Mouse (Mus musculus): ENCODE results near the gene Aurkb. TPM values are rescaled to one million over a fixed set of nuclear protein-coding genes. Genes with fewer than 3 reads are reported as not detected.

Aurkb gene
- polyA plus RNA-seq, 1 experiment from 2014 or later = 199 TPM

DNA sequence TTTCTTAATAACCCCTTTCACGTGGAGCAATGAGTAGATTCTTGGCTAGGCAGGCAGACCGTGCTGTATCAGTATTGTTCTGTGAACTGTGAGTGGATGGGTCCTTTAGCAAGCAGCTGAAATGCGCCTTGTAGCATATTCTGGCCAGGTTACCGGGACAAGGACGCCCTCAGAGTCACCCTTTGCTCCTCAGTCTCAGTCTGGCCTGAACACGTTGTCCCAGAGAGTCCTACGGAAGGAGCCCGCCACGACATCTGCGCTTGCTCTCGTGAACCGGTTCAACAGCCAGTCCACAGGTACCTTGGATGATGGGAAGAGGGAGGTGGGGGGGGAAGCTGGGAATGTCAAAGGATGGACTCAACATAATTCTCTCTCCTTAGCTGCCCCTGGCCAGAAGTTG, 2.1 kb downstream of the Aurkb start:
- Histone ChIP-seq H3K36me3 (ENCODE audit: control insufficient read depth, insufficient read depth, low read length) (peaks cover 6% of the 10 kb centered on the region; the same call in 1 of the 2 replicates), H3K4me2 (ENCODE audit: low read depth, low read length, severe bottlenecking) (peak overlapping the region; percentile 24; the same call in 1 of the 2 replicates), H3K9ac (ENCODE audit: low read length) (0 out of 2 replicates have a peak overlapping the region, but pooled peaks have one; percentile 0), H3K9me3 (ENCODE audit: control insufficient read depth, low read length) (no peaks in the 10 kb centered on the region), H3K4me1 (replicated peaks; ENCODE audit: control insufficient read depth, insufficient read depth, low read length) (peaks cover 3% of the 10 kb centered on the region), H3K27ac (ENCODE audit: low read depth, low read length) (no peak overlapping the region), H3K4me3 (ENCODE audit: low read depth, low read length) (peak overlapping the region; percentile 85; the same call in 1 of the 2 replicates), H3K27me3 (ENCODE audit: control insufficient read depth, insufficient read depth, low read length) (no peaks in the 10 kb centered on the region)
- no peak for DNase-seq (ENCODE audit: low spot score)
- WGBS = 93% methylated on average over 12 of the region's 12 CpGs
- no peak for ATAC-seq (replicated peaks; ENCODE audit: low FRiP score)

GRCm38 (mm10) chr11:69048151-69048550, 2.7 kb downstream of the Aurkb start:
- ATAC-seq (replicated peaks; ENCODE audit: low FRiP score) (no peak), DNase-seq (ENCODE audit: low spot score) (no peak)
- H3K27me3 ChIP-seq (ENCODE audit: control insufficient read depth, insufficient read depth, low read length) = no peaks in the 10 kb centered on the region
- 94% methylated on average over 14 of the region's 14 CpGs for WGBS
- peaks cover 3% of the 10 kb centered on the region for H3K4me1 ChIP-seq (replicated peaks; ENCODE audit: control insufficient read depth, insufficient read depth, low read length)
- no peaks in the 10 kb centered on the region for H3K9me3 ChIP-seq (ENCODE audit: control insufficient read depth, low read length)
- no peak overlapping the region for H3K4me3 ChIP-seq (ENCODE audit: low read depth, low read length)
- H3K36me3 ChIP-seq (ENCODE audit: control insufficient read depth, insufficient read depth, low read length) = peaks cover 6% of the 10 kb centered on the region; the same call in 1 of the 2 replicates
- no peak overlapping the region for H3K4me2 ChIP-seq (ENCODE audit: low read depth, low read length, severe bottlenecking)
- H3K9ac ChIP-seq (ENCODE audit: low read length) = no peak overlapping the region
- no peak overlapping the region for H3K27ac ChIP-seq (ENCODE audit: low read depth, low read length)

GRCm38 (mm10) chr11:69050748-69051147, 5.3 kb downstream of the Aurkb start:
- ATAC-seq (replicated peaks; ENCODE audit: low FRiP score) (no peak), DNase-seq (ENCODE audit: low spot score) (no peak)
- WGBS = 83% methylated on average over 8 of the region's 8 CpGs
- peaks cover 6% of the 10 kb centered on the region; the same call in 1 of the 2 replicates for H3K36me3 ChIP-seq (ENCODE audit: control insufficient read depth, insufficient read depth, low read length)
- H3K4me2 ChIP-seq (ENCODE audit: low read depth, low read length, severe bottlenecking) = no peak overlapping the region
- no peak overlapping the region for H3K27ac ChIP-seq (ENCODE audit: low read depth, low read length)
- H3K9me3 ChIP-seq (ENCODE audit: control insufficient read depth, low read length) = no peaks in the 10 kb centered on the region
- H3K9ac ChIP-seq (ENCODE audit: low read length) = no peak overlapping the region
- H3K4me3 ChIP-seq (ENCODE audit: low read depth, low read length) = no peak overlapping the region
- peaks cover 3% of the 10 kb centered on the region for H3K4me1 ChIP-seq (replicated peaks; ENCODE audit: control insufficient read depth, insufficient read depth, low read length)
- H3K27me3 ChIP-seq (ENCODE audit: control insufficient read depth, insufficient read depth, low read length) = no peaks in the 10 kb centered on the region

GRCm38 (mm10) chr11:69051771-69052170, 6.3 kb downstream of the Aurkb start:
- H3K27ac ChIP-seq (ENCODE audit: low read depth, low read length) = no peak overlapping the region
- H3K36me3 ChIP-seq (ENCODE audit: control insufficient read depth, insufficient read depth, low read length) = peaks cover 6% of the 10 kb centered on the region; the same call in 1 of the 2 replicates
- no peak overlapping the region for H3K9ac ChIP-seq (ENCODE audit: low read length)
- peaks cover 2% of the 10 kb centered on the region for H3K4me1 ChIP-seq (replicated peaks; ENCODE audit: control insufficient read depth, insufficient read depth, low read length)
- no peaks in the 10 kb centered on the region for H3K9me3 ChIP-seq (ENCODE audit: control insufficient read depth, low read length)
- ATAC-seq (replicated peaks; ENCODE audit: low FRiP score) (no peak), DNase-seq (ENCODE audit: low spot score) (no peak)
- 70% methylated on average over 4 of the region's 4 CpGs for WGBS
- H3K4me3 ChIP-seq (ENCODE audit: low read depth, low read length) = no peak overlapping the region
- H3K4me2 ChIP-seq (ENCODE audit: low read depth, low read length, severe bottlenecking) = no peak overlapping the region
- H3K27me3 ChIP-seq (ENCODE audit: control insufficient read depth, insufficient read depth, low read length) = no peaks in the 10 kb centered on the region

- ATAC-seq (replicated peaks; ENCODE audit: low FRiP score) (no peak), DNase-seq (ENCODE audit: low spot score) (no peak)
- 93% methylated on average over 2 of the region's 2 CpGs for WGBS
- Histone ChIP-seq H3K36me3 (ENCODE audit: control insufficient read depth, insufficient read depth, low read length) (peaks cover 6% of the 10 kb centered on the region; the same call in 1 of the 2 replicates), H3K4me2 (ENCODE audit: low read depth, low read length, severe bottlenecking) (no peak overlapping the region), H3K4me3 (ENCODE audit: low read depth, low read length) (no peak overlapping the region), H3K27ac (ENCODE audit: low read depth, low read length) (no peak overlapping the region), H3K9ac (ENCODE audit: low read length) (no peak overlapping the region), H3K27me3 (ENCODE audit: control insufficient read depth, insufficient read depth, low read length) (no peaks in the 10 kb centered on the region), H3K9me3 (ENCODE audit: control insufficient read depth, low read length) (no peaks in the 10 kb centered on the region), H3K4me1 (replicated peaks; ENCODE audit: control insufficient read depth, insufficient read depth, low read length) (no peaks in the 10 kb centered on the region; the same call in 1 of the 2 replicates)
Measured at GRCm38 (mm10) chr11:69052824-69053421, 7.5 kb downstream of the Aurkb start.

DNA sequence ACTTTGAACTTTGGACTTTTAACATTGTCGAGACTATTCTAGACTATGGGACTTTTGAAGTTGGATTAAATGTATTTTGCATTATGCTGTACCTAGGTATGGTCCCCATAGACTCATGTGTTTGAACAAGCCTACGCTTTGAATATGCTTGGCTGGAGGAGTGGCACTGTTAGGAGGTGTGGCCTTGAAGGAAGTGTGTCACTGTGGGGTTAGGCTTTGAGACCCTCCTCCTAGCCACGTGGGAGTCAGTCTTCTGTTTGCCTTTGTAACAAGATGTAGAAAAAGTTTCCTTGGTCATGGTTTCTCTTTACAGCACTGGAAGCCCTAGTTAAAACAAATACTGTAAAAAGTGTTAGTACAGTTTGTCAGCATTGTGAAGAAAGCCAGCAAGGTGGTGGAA, 8.4 kb downstream of the Aurkb start:
- H3K9me3 ChIP-seq (ENCODE audit: control insufficient read depth, low read length) = no peaks in the 10 kb centered on the region
- no peak overlapping the region for H3K4me2 ChIP-seq (ENCODE audit: low read depth, low read length, severe bottlenecking)
- WGBS = 81% methylated on average over 3 of the region's 3 CpGs
- H3K9ac ChIP-seq (ENCODE audit: low read length) = no peak overlapping the region
- ATAC-seq (replicated peaks; ENCODE audit: low FRiP score) = no peak
- no peaks in the 10 kb centered on the region for H3K27me3 ChIP-seq (ENCODE audit: control insufficient read depth, insufficient read depth, low read length)
- H3K4me1 ChIP-seq (replicated peaks; ENCODE audit: control insufficient read depth, insufficient read depth, low read length) = no peaks in the 10 kb centered on the region; the same call in 1 of the 2 replicates
- peaks cover 6% of the 10 kb centered on the region; the same call in 1 of the 2 replicates for H3K36me3 ChIP-seq (ENCODE audit: control insufficient read depth, insufficient read depth, low read length)
- no peak overlapping the region for H3K27ac ChIP-seq (ENCODE audit: low read depth, low read length)
- DNase-seq (ENCODE audit: low spot score) = no peak
- H3K4me3 ChIP-seq (ENCODE audit: low read depth, low read length) = no peak overlapping the region

DNA sequence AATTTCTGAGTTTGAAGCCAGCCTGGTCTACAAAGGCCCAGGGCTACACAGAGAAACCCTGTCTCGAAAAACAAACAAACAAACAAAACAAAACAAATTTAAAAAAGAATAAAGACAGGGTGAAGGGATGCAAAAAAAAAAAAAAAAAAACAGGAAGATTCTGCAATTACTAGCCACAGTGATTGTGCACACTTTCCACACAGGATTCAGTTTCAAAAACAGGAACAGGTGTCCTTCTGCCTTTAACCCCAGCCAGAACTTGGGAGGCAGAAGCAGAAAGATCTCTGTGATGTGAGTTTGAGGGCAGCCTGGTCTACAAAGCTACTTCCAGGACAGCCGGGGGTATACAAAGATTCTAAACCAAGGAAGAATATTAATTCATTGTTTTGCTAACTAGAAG, 12.8 kb downstream of the Aurkb start:
- 69% methylated on average over 2 of the region's 2 CpGs for WGBS
- H3K9ac ChIP-seq (ENCODE audit: low read length) = peak overlapping the region; percentile 67

DNA sequence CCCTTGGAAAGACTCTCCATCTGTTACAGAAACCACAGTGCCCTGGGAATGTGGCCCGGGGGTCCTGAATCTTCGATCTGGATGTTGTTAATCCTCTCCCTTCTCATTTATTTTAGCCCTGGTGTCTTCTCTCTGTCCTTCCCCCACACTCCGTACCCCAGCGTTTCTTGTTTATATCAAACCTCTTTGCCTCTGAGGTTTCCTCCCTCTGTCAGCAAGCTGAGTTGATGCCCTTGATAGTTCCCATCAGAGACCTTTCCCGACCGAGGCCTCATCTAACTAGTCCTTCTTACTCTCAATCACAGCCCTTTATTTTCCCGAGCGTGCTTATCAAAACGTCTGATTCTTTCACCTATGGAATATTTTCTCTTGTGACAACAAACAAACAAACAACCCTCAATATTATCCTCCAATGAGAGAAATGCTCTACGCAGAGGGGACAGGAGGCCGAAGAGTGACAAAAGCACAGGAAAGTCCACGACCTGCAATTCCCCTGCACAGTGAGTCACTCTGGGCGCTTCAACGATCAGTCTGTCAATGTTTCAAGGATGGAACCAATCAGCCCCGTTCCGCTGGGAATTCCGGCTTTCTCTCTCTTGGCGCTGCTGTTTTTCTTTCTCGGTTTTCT, 13.4 kb downstream of the Aurkb start:
- WGBS = 2% methylated on average over 19 of the region's 19 CpGs
- DNase-seq (ENCODE audit: low spot score) = no peak
- peaks cover 12% of the 10 kb centered on the region for H3K4me1 ChIP-seq (replicated peaks; ENCODE audit: control insufficient read depth, insufficient read depth, low read length)

More for the DNA sequence above, 12.8 kb downstream of the Aurkb start:
- Histone ChIP-seq H3K4me1 (replicated peaks; ENCODE audit: control insufficient read depth, insufficient read depth, low read length) (peaks cover 12% of the 10 kb centered on the region), H3K27me3 (ENCODE audit: control insufficient read depth, insufficient read depth, low read length) (no peaks in the 10 kb centered on the region), H3K9me3 (ENCODE audit: control insufficient read depth, low read length) (no peaks in the 10 kb centered on the region), H3K4me2 (ENCODE audit: low read depth, low read length, severe bottlenecking) (peak overlapping the region; percentile 98; the same call in 1 of the 2 replicates), H3K27ac (ENCODE audit: low read depth, low read length) (no peak overlapping the region), H3K36me3 (ENCODE audit: control insufficient read depth, insufficient read depth, low read length) (no peaks in the 10 kb centered on the region; the same call in 1 of the 2 replicates), H3K4me3 (ENCODE audit: low read depth, low read length) (peak overlapping the region; percentile 69)
- DNase-seq (ENCODE audit: low spot score) (no peak), ATAC-seq (replicated peaks; ENCODE audit: low FRiP score) (no peak)

More for the DNA sequence above, 13.4 kb downstream of the Aurkb start:
- peak overlapping the region; percentile 98 for H3K4me2 ChIP-seq (ENCODE audit: low read depth, low read length, severe bottlenecking)
- H3K9ac ChIP-seq (ENCODE audit: low read length) = peak overlapping the region; percentile 67
- H3K36me3 ChIP-seq (ENCODE audit: control insufficient read depth, insufficient read depth, low read length) = no peaks in the 10 kb centered on the region; the same call in 1 of the 2 replicates
- H3K27ac ChIP-seq (ENCODE audit: low read depth, low read length) = peak overlapping the region; percentile 75
- H3K27me3 ChIP-seq (ENCODE audit: control insufficient read depth, insufficient read depth, low read length) = no peaks in the 10 kb centered on the region
- ATAC-seq (replicated peaks; ENCODE audit: low FRiP score) = peak; percentile 9; the same call in 1 of the 2 replicates
- H3K4me3 ChIP-seq (ENCODE audit: low read depth, low read length) = peak overlapping the region; percentile 69
- no peaks in the 10 kb centered on the region for H3K9me3 ChIP-seq (ENCODE audit: control insufficient read depth, low read length)

Data from forebrain, embryonic 11.5 days (tissue).